Mouse (Mus musculus) C2C12 (cell line): ENCODE results near the gene Map4k4.

Experiments used
- CTCF ChIP-seq: IDR thresholded peaks from one replicate; pipeline ENCODE4 v1.5.1; 2011; ENCODE audit not compliant: control insufficient read depth, insufficient read depth, insufficient read length
- FOSL1 ChIP-seq: IDR thresholded peaks from one replicate; pipeline ENCODE4 v1.8.0; 2011; ENCODE audit warnings: mild to moderate bottlenecking, low read length; ENCODE audit not compliant: poor library complexity, insufficient read depth, severe bottlenecking
- MAX ChIP-seq: IDR thresholded peaks from one replicate; pipeline ENCODE4 v1.6.1; 2011; ENCODE audit warnings: mild to moderate bottlenecking, control low read depth
- MYOG ChIP-seq: IDR thresholded peaks from one replicate; pipeline ENCODE4 v1.6.1; 2011; ENCODE audit not compliant: control insufficient read depth, insufficient read length; ENCODE audit errors: extremely low read depth
- USF1 ChIP-seq: IDR thresholded peaks from one replicate; pipeline ENCODE4 v1.6.1; 2011; ENCODE audit warnings: low read depth, mild to moderate bottlenecking, control low read depth, moderate library complexity

DNA sequence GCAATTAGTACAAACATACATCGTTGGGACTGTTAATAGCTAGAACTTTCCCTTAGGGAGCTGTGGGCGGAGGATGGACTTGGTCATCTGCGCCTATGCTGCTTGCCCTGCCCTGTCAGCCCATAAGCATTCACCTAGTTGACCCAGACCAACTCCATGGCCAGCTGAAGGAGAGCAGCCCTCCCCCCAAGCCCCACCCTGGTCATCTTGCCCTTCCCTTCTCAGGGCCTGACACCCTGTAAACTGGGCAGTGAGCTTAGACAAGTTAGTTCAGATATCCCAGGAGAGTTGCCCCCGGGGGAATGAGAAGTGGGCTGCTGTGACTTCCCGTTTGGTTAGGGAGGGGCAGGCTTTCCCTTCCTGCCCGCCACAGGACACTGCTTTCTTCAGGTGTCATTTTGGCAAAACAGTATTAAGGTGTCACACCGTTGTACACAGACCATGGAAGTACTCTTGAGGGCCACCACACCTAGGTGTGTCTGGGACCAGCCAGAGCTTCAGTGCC lies 126.5 kb downstream of the Map4k4 start:
- TF ChIP-seq MAX: no peak
- TF ChIP-seq CTCF: no peak
- TF ChIP-seq FOSL1: no peak
- no peak for TF ChIP-seq MYOG
- no peak for TF ChIP-seq USF1
